Mouse (Mus musculus): ENCODE data around the gene Ints1. TPM values are rescaled to one million over a fixed set of nuclear protein-coding genes. Genes with fewer than 3 reads are reported as not detected.

Gene Ints1
- polyA plus RNA-seq, 1 experiment from 2014 or later = 32.3 TPM

- Histone ChIP-seq H3K4me3 (replicated peaks; ENCODE audit: low read length) (no peak overlapping the region), H3K9ac (replicated peaks; ENCODE audit: low read depth, low read length) (no peak overlapping the region), H3K36me3 (ENCODE audit: control insufficient read depth, insufficient read depth) (peaks cover 3% of the 10 kb centered on the region; the same call in 1 of the 2 replicates), H3K4me2 (ENCODE audit: low read length) (no peak overlapping the region), H3K27ac (ENCODE audit: low read length) (no peak overlapping the region), H3K27me3 (replicated peaks; ENCODE audit: control insufficient read depth, insufficient read depth, low read length) (no peaks in the 10 kb centered on the region), H3K9me3 (ENCODE audit: control insufficient read depth, low read length) (no peaks in the 10 kb centered on the region), H3K4me1 (replicated peaks; ENCODE audit: control insufficient read depth, insufficient read depth, low read length) (peaks cover 14% of the 10 kb centered on the region)
- no peak for ATAC-seq
- WGBS = 73% methylated on average over 8 of the region's 8 CpGs
These were observed 27.7 kb upstream of the Ints1 start for GRCm38 (mm10) chr5:139803165-139803564.

- H3K4me3 ChIP-seq (replicated peaks; ENCODE audit: low read length) = no peak overlapping the region
- no peaks in the 10 kb centered on the region for H3K9me3 ChIP-seq (ENCODE audit: control insufficient read depth, low read length)
- H3K27ac ChIP-seq (ENCODE audit: low read length) = no peak overlapping the region
- H3K9ac ChIP-seq (replicated peaks; ENCODE audit: low read depth, low read length) = no peak overlapping the region
- H3K4me1 ChIP-seq (replicated peaks; ENCODE audit: control insufficient read depth, insufficient read depth, low read length) = peaks cover 27% of the 10 kb centered on the region
- no peak for ATAC-seq
- WGBS = 90% methylated on average over 10 of the region's 10 CpGs
- H3K27me3 ChIP-seq (replicated peaks; ENCODE audit: control insufficient read depth, insufficient read depth, low read length) = no peaks in the 10 kb centered on the region
- peaks cover 3% of the 10 kb centered on the region; the same call in 1 of the 2 replicates for H3K36me3 ChIP-seq (ENCODE audit: control insufficient read depth, insufficient read depth)
- no peak overlapping the region for H3K4me2 ChIP-seq (ENCODE audit: low read length)
These were observed 26.4 kb upstream of the Ints1 start for GRCm38 (mm10) chr5:139801880-139802279.

GRCm38 (mm10) chr5:139801231-139801630 lies 25.8 kb upstream of the Ints1 start:
- ATAC-seq = no peak
- peaks cover 33% of the 10 kb centered on the region for H3K4me1 ChIP-seq (replicated peaks; ENCODE audit: control insufficient read depth, insufficient read depth, low read length)
- H3K36me3 ChIP-seq (ENCODE audit: control insufficient read depth, insufficient read depth) = peaks cover 3% of the 10 kb centered on the region; the same call in 1 of the 2 replicates
- H3K27me3 ChIP-seq (replicated peaks; ENCODE audit: control insufficient read depth, insufficient read depth, low read length) = no peaks in the 10 kb centered on the region
- no peak overlapping the region for H3K4me2 ChIP-seq (ENCODE audit: low read length)
- H3K27ac ChIP-seq (ENCODE audit: low read length) = no peak overlapping the region
- no peaks in the 10 kb centered on the region for H3K9me3 ChIP-seq (ENCODE audit: control insufficient read depth, low read length)
- no peak overlapping the region for H3K9ac ChIP-seq (replicated peaks; ENCODE audit: low read depth, low read length)
- H3K4me3 ChIP-seq (replicated peaks; ENCODE audit: low read length) = no peak overlapping the region
- 95% methylated on average over 8 of the region's 8 CpGs for WGBS

DNA sequence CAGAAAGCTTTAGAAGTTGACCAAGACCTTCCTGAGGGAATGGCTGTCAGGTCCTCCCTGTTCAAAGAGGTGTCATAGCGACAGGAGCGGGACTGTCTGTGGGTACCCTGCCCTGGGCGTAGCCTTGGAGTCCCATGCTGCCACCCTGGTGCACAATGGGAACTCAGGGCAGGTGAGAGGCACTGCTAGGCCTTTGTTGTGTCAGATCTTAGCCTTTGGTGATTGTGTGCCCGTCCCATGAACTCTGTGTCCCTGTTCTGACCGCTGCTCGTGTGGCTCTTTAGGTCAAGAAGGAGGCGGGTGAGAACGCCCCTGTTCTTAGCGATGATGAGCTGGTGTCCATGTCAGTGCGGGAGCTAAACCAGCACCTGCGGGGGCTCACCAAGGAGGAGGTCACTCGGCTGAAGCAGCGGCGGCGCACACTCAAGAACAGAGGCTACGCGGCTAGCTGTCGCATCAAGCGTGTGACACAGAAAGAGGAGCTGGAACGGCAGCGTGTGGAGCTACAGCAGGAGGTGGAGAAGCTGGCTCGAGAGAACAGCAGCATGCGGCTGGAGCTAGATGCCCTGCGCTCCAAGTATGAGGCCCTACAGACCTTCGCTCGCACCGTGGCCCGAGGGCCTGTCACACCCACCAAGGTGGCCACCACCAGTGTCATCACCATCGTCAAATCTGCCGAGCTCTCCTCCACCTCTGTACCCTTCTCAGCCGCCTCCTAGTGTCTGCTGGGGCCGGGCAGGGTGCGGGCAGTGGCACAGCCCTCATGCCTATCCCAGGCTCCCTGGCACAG lies 24.5 kb upstream of the Ints1 start:
- Histone ChIP-seq H3K4me1 (replicated peaks; ENCODE audit: control insufficient read depth, insufficient read depth, low read length) (peaks cover 37% of the 10 kb centered on the region), H3K4me2 (ENCODE audit: low read length) (no peak overlapping the region), H3K9me3 (ENCODE audit: control insufficient read depth, low read length) (no peaks in the 10 kb centered on the region), H3K4me3 (replicated peaks; ENCODE audit: low read length) (no peak overlapping the region), H3K27me3 (replicated peaks; ENCODE audit: control insufficient read depth, insufficient read depth, low read length) (no peaks in the 10 kb centered on the region), H3K36me3 (ENCODE audit: control insufficient read depth, insufficient read depth) (peaks cover 3% of the 10 kb centered on the region; the same call in 1 of the 2 replicates), H3K27ac (ENCODE audit: low read length) (no peak overlapping the region), H3K9ac (replicated peaks; ENCODE audit: low read depth, low read length) (no peak overlapping the region)
- no peak for ATAC-seq
- 88% methylated on average over 33 of the region's 33 CpGs for WGBS

GRCm38 (mm10) chr5:139799041-139799440 lies 23.6 kb upstream of the Ints1 start:
- H3K4me1 ChIP-seq (replicated peaks; ENCODE audit: control insufficient read depth, insufficient read depth, low read length) = peaks cover 37% of the 10 kb centered on the region
- no peak overlapping the region for H3K27ac ChIP-seq (ENCODE audit: low read length)
- no peak for ATAC-seq
- peaks cover 3% of the 10 kb centered on the region; the same call in 1 of the 2 replicates for H3K36me3 ChIP-seq (ENCODE audit: control insufficient read depth, insufficient read depth)
- H3K9ac ChIP-seq (replicated peaks; ENCODE audit: low read depth, low read length) = no peak overlapping the region; the same call in 1 of the 2 replicates
- H3K4me3 ChIP-seq (replicated peaks; ENCODE audit: low read length) = no peak overlapping the region
- H3K27me3 ChIP-seq (replicated peaks; ENCODE audit: control insufficient read depth, insufficient read depth, low read length) = no peaks in the 10 kb centered on the region
- WGBS = 88% methylated on average over 9 of the region's 9 CpGs
- no peaks in the 10 kb centered on the region for H3K9me3 ChIP-seq (ENCODE audit: control insufficient read depth, low read length)
- peak overlapping the region; percentile 79 for H3K4me2 ChIP-seq (ENCODE audit: low read length)

GRCm38 (mm10) chr5:139798168-139798900 lies 22.9 kb upstream of the Ints1 start:
- H3K9me3 ChIP-seq (ENCODE audit: control insufficient read depth, low read length) = no peaks in the 10 kb centered on the region
- no peaks in the 10 kb centered on the region for H3K27me3 ChIP-seq (replicated peaks; ENCODE audit: control insufficient read depth, insufficient read depth, low read length)
- peaks cover 3% of the 10 kb centered on the region; the same call in 1 of the 2 replicates for H3K36me3 ChIP-seq (ENCODE audit: control insufficient read depth, insufficient read depth)
- H3K9ac ChIP-seq (replicated peaks; ENCODE audit: low read depth, low read length) = peak overlapping the region; percentile 68
- peak overlapping the region; percentile 42 for H3K4me3 ChIP-seq (replicated peaks; ENCODE audit: low read length)
- WGBS = 31% methylated on average over 11 of the region's 12 CpGs
- peak overlapping the region; percentile 79 for H3K4me2 ChIP-seq (ENCODE audit: low read length)
- ATAC-seq = peak; percentile 52
- H3K4me1 ChIP-seq (replicated peaks; ENCODE audit: control insufficient read depth, insufficient read depth, low read length) = peaks cover 35% of the 10 kb centered on the region
- H3K27ac ChIP-seq (ENCODE audit: low read length) = peak overlapping the region; percentile 93

DNA sequence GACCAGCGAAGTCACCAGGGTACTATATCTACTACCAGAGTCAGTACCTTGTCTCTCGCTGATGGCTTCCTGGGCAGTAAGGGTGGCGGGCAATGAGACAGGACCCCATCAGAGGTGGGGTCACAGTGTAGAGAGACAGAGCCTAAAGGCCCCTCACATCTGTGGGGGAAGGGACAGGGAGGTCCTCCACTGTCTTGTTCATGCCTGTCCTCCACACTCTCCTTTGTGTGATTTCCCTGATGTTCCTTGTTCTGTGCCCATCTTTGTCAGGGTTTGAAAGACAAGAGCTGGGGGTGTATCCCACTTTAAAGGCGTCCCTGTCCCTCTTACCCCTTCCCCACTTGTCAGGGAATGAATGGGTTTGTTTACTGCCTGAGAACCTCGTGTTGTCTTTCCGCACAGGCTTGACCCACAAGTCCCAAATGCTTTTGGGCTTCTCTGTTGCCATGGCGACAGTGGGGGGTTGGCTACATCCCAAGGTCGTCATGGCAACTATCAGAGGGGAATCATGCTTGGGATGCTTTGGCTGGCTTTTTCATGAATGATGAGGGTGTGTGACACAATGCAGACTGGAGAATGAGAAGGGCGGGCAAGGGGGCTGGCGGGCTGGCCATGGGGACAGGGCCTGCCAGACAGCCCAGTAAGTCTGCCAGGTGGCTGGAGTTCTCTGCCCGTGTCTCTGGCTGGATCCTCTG lies 22.1 kb upstream of the Ints1 start:
- peak; percentile 86 for ATAC-seq
- H3K27ac ChIP-seq (ENCODE audit: low read length) = peak overlapping the region; percentile 93
- no peaks in the 10 kb centered on the region for H3K27me3 ChIP-seq (replicated peaks; ENCODE audit: control insufficient read depth, insufficient read depth, low read length)
- peaks cover 40% of the 10 kb centered on the region for H3K4me1 ChIP-seq (replicated peaks; ENCODE audit: control insufficient read depth, insufficient read depth, low read length)
- WGBS = 15% methylated on average over 11 of the region's 11 CpGs
- H3K4me3 ChIP-seq (replicated peaks; ENCODE audit: low read length) = peak overlapping the region; percentile 42
- H3K9ac ChIP-seq (replicated peaks; ENCODE audit: low read depth, low read length) = peak overlapping the region; percentile 68
- peaks cover 3% of the 10 kb centered on the region; the same call in 1 of the 2 replicates for H3K36me3 ChIP-seq (ENCODE audit: control insufficient read depth, insufficient read depth)
- H3K9me3 ChIP-seq (ENCODE audit: control insufficient read depth, low read length) = no peaks in the 10 kb centered on the region
- peak overlapping the region; percentile 79 for H3K4me2 ChIP-seq (ENCODE audit: low read length)

- peaks cover 3% of the 10 kb centered on the region; the same call in 1 of the 2 replicates for H3K36me3 ChIP-seq (ENCODE audit: control insufficient read depth, insufficient read depth)
- no peak overlapping the region for H3K4me3 ChIP-seq (replicated peaks; ENCODE audit: low read length)
- no peaks in the 10 kb centered on the region for H3K27me3 ChIP-seq (replicated peaks; ENCODE audit: control insufficient read depth, insufficient read depth, low read length)
- H3K9me3 ChIP-seq (ENCODE audit: control insufficient read depth, low read length) = no peaks in the 10 kb centered on the region
- H3K4me1 ChIP-seq (replicated peaks; ENCODE audit: control insufficient read depth, insufficient read depth, low read length) = peaks cover 48% of the 10 kb centered on the region
- 10% methylated on average over 13 of the region's 13 CpGs for WGBS
- peak; percentile 26 for ATAC-seq
- H3K9ac ChIP-seq (replicated peaks; ENCODE audit: low read depth, low read length) = no peak overlapping the region; the same call in 1 of the 2 replicates
- H3K4me2 ChIP-seq (ENCODE audit: low read length) = peak overlapping the region; percentile 79
- H3K27ac ChIP-seq (ENCODE audit: low read length) = peak overlapping the region; percentile 93
These were observed 21.4 kb upstream of the Ints1 start for GRCm38 (mm10) chr5:139796900-139797299.

Data from forebrain, embryonic 16.5 days (tissue).